Mouse (Mus musculus) liver, postnatal 0 days (tissue): ENCODE results near the gene Selenof.

Source experiments
- CTCF ChIP-seq: sonication (generic); IDR thresholded peaks from 2 replicates; pipeline ENCODE4 v1.5.1; 2016; ENCODE audit warnings: antibody characterized with exemption, low read depth
- EP300 ChIP-seq: IDR thresholded peaks from 2 replicates; pipeline ENCODE4 v1.6.1; 2016; ENCODE audit warnings: antibody characterized with exemption, low read depth, mild to moderate bottlenecking

DNA sequence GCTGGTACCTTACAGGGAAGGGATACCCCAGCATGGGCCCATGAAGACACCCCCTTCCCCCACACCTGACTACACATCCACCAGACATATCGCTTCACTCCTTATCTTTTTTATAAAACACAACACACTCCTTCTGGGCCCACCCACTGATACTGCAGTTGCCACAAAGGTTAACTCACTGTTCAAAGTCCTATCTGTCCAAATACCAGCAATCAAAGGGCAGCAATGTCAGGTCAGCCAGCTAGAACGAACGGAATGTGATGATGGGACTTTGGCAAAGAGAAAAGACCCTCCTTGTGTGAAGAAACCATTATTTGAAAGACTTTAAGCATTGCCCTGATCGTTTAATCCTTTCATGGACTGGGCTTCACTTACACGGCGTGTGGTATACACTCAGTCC lies 42.3 kb downstream of the Selenof start:
- no peak for TF ChIP-seq CTCF
- TF ChIP-seq EP300 = no peak
